Mouse (Mus musculus) liver, embryonic 12.5 days (tissue): ENCODE results near the gene Mboat7. TPM values are rescaled to one million over a fixed set of nuclear protein-coding genes. Genes with fewer than 3 reads are reported as not detected.

Experiments used
- ATAC-seq: fragments of 200-750 bp; cut with Nextera tagmentation; 2 replicates; pipeline ENCODE4 v1.8.0; 2017; ENCODE audit warnings: moderate number of reproducible peaks, mild to moderate bottlenecking, moderate library complexity
- H3K27ac ChIP-seq: fragments of 300-500 bp; sonication (generic); 2 replicates; pipeline ENCODE4 v1.5.1; 2016; ENCODE audit warnings: mild to moderate bottlenecking
- H3K27me3 ChIP-seq: fragments of 300-500 bp; sonication (generic); replicated peaks from 2 replicates; pipeline ENCODE4 v1.6.1; 2016; ENCODE audit warnings: mild to moderate bottlenecking, moderate library complexity
- H3K36me3 ChIP-seq: fragments of 300-500 bp; sonication (generic); 2 replicates; pipeline ENCODE4 v1.6.1; 2016; ENCODE audit warnings: mild to moderate bottlenecking, moderate library complexity
- H3K4me1 ChIP-seq: fragments of 300-500 bp; sonication (generic); 2 replicates; pipeline ENCODE4 v1.6.1; 2016
- H3K4me2 ChIP-seq: fragments of 300-500 bp; sonication (generic); 2 replicates; pipeline ENCODE4 v1.6.1; 2016; ENCODE audit warnings: mild to moderate bottlenecking, moderate library complexity
- H3K4me3 ChIP-seq: fragments of 300-500 bp; sonication (generic); 2 replicates; pipeline ENCODE4 v1.5.1; 2016; ENCODE audit warnings: mild to moderate bottlenecking, moderate library complexity
- H3K9ac ChIP-seq: fragments of 300-500 bp; sonication (generic); 2 replicates; pipeline ENCODE4 v1.6.1; 2016; ENCODE audit warnings: mild to moderate bottlenecking, moderate library complexity
- H3K9me3 ChIP-seq: fragments of 300-500 bp; sonication (generic); replicated peaks from 2 replicates; pipeline ENCODE4 v1.6.1; 2016; ENCODE audit warnings: mild to moderate bottlenecking, moderate library complexity
- WGBS: fragments of 180-500 bp; shearing (Covaris S2); methylation state at CpG from one replicate; pipeline ENCODE4 v1.1.7; 2016; ENCODE audit not compliant: insufficient replicate concordance; 5-methylcytosine and 5-hydroxymethylcytosine counted together
- polyA plus RNA-seq: library from polyadenylated mRNA; unstranded; fragments of >200 nt; fragmentation: Nextera tagmentation; extraction: Ambion mirVana; gene quantifications from 2 replicates; pipeline ENCODE4 v1.2.1, GENCODE M21; 2016

The Mboat7 gene
- polyA plus RNA-seq, 1 experiment from 2014 or later: 24.9 TPM

GRCm38 (mm10) chr7:3685400-3686187 lies 7.7 kb downstream of the Mboat7 start:
- H3K36me3 ChIP-seq: peaks cover 61% of the 10 kb centered on the region
- H3K4me3 ChIP-seq: no peak overlapping the region
- H3K9ac ChIP-seq: no peak overlapping the region
- WGBS: 85% methylated on average over 31 of the region's 31 CpGs
- no peak for ATAC-seq
- H3K4me2 ChIP-seq: no peak overlapping the region
- H3K4me1 ChIP-seq: no peaks in the 10 kb centered on the region
- H3K27ac ChIP-seq: no peak overlapping the region
- H3K9me3 ChIP-seq: no peaks in the 10 kb centered on the region
- no peaks in the 10 kb centered on the region for H3K27me3 ChIP-seq

- H3K9me3 ChIP-seq: no peaks in the 10 kb centered on the region
- H3K4me2 ChIP-seq: no peak overlapping the region
- H3K4me3 ChIP-seq: no peak overlapping the region
- no peak overlapping the region for H3K27ac ChIP-seq
- no peaks in the 10 kb centered on the region for H3K27me3 ChIP-seq
- 83% methylated on average over 8 of the region's 8 CpGs for WGBS
- ATAC-seq: no peak
- no peak overlapping the region for H3K9ac ChIP-seq
- no peaks in the 10 kb centered on the region for H3K4me1 ChIP-seq
- peaks cover 57% of the 10 kb centered on the region for H3K36me3 ChIP-seq
These were observed 8.6 kb downstream of the Mboat7 start for GRCm38 (mm10) chr7:3684698-3685097.

- H3K4me3 ChIP-seq: no peak overlapping the region
- no peaks in the 10 kb centered on the region for H3K27me3 ChIP-seq
- H3K27ac ChIP-seq: no peak overlapping the region
- no peak for ATAC-seq
- H3K9ac ChIP-seq: no peak overlapping the region
- H3K36me3 ChIP-seq: peaks cover 57% of the 10 kb centered on the region
- no peaks in the 10 kb centered on the region for H3K9me3 ChIP-seq
- H3K4me1 ChIP-seq: no peaks in the 10 kb centered on the region
- no peak overlapping the region for H3K4me2 ChIP-seq
- 84% methylated on average over 10 of the region's 10 CpGs for WGBS
These were observed 9.3 kb downstream of the Mboat7 start for GRCm38 (mm10) chr7:3683908-3684550.

- H3K4me2 ChIP-seq: no peak within 1 kb of the TSS
- no peaks in the 10 kb centered on the region for H3K27me3 ChIP-seq
- H3K4me1 ChIP-seq: peaks cover 8% of the 10 kb centered on the region
- no peaks in the 10 kb centered on the region for H3K9me3 ChIP-seq
- 63% methylated on average over 9 of the region's 9 CpGs for WGBS
- ATAC-seq: no peak
- H3K27ac ChIP-seq: no peak within 1 kb of the TSS
- H3K36me3 ChIP-seq: peaks cover 11% of the 10 kb centered on the region; the same call in 1 of the 2 replicates
- H3K9ac ChIP-seq: no peak within 1 kb of the TSS
- no peak within 1 kb of the TSS for H3K4me3 ChIP-seq
These were observed 16.0 kb downstream of the Mboat7 start, which contains the start of gene Tmc4 for GRCm38 (mm10) chr7:3677342-3677741. TSS of gene Tmc4 (minus strand) at chr7:3677553.

GRCm38 (mm10) chr7:3676371-3676770 lies 17.0 kb downstream of the Mboat7 start:
- Histone ChIP-seq H3K27ac (no peak overlapping the region), H3K4me2 (no peak overlapping the region)
- 81% methylated on average over 12 of the region's 12 CpGs for WGBS

GRCm38 (mm10) chr7:3675228-3675548 lies 18.1 kb downstream of the Mboat7 start:
- Histone ChIP-seq H3K4me2 (no peak overlapping the region), H3K36me3 (peaks cover 4% of the 10 kb centered on the region; the same call in 1 of the 2 replicates), H3K27ac (no peak overlapping the region), H3K27me3 (no peaks in the 10 kb centered on the region), H3K4me3 (no peak overlapping the region), H3K9ac (no peak overlapping the region; the same call in 1 of the 2 replicates), H3K9me3 (no peaks in the 10 kb centered on the region), H3K4me1 (peaks cover 8% of the 10 kb centered on the region)
- WGBS: 54% methylated on average over 3 of the region's 3 CpGs
- ATAC-seq: peak; percentile 32

More at GRCm38 (mm10) chr7:3676371-3676770, 17.0 kb downstream of the Mboat7 start:
- Histone ChIP-seq H3K9ac (no peak overlapping the region), H3K4me1 (peaks cover 8% of the 10 kb centered on the region), H3K27me3 (no peaks in the 10 kb centered on the region), H3K9me3 (no peaks in the 10 kb centered on the region), H3K4me3 (no peak overlapping the region), H3K36me3 (peaks cover 7% of the 10 kb centered on the region; the same call in 1 of the 2 replicates)
- no peak for ATAC-seq

- WGBS: 42% methylated on average over 10 of the region's 10 CpGs
These were observed 18.7 kb downstream of the Mboat7 start for GRCm38 (mm10) chr7:3674507-3675227.

GRCm38 (mm10) chr7:3666921-3667391 lies 26.4 kb downstream of the Mboat7 start:
- Histone ChIP-seq H3K9me3 (no peaks in the 10 kb centered on the region), H3K4me3 (peak overlapping the region; percentile 78), H3K27ac (peak overlapping the region; percentile 93), H3K4me1 (peaks cover 43% of the 10 kb centered on the region), H3K27me3 (no peaks in the 10 kb centered on the region), H3K9ac (peak overlapping the region; percentile 63), H3K36me3 (peaks cover 17% of the 10 kb centered on the region), H3K4me2 (peak overlapping the region; percentile 91)
- WGBS: 21% methylated on average over 14 of the region's 14 CpGs
- ATAC-seq: peak; percentile 38; the same call in 1 of the 2 replicates

More at GRCm38 (mm10) chr7:3674507-3675227, 18.7 kb downstream of the Mboat7 start:
- Histone ChIP-seq H3K36me3 (peaks cover 3% of the 10 kb centered on the region; the same call in 1 of the 2 replicates), H3K4me1 (peaks cover 8% of the 10 kb centered on the region), H3K9ac (no peak overlapping the region), H3K4me3 (no peak overlapping the region), H3K27me3 (no peaks in the 10 kb centered on the region), H3K27ac (no peak overlapping the region), H3K4me2 (no peak overlapping the region), H3K9me3 (no peaks in the 10 kb centered on the region)
- peak; percentile 83 for ATAC-seq

- H3K4me3 ChIP-seq: peak within 1 kb of the TSS; percentile 78
- WGBS: 2% methylated on average over 45 of the region's 45 CpGs
- ATAC-seq: peak; percentile 98
- peak within 1 kb of the TSS; percentile 91 for H3K4me2 ChIP-seq
- H3K36me3 ChIP-seq: peaks cover 32% of the 10 kb centered on the region
- H3K27ac ChIP-seq: peak within 1 kb of the TSS; percentile 93
- no peaks in the 10 kb centered on the region for H3K27me3 ChIP-seq
- peak within 1 kb of the TSS; percentile 84 for H3K9ac ChIP-seq
- H3K9me3 ChIP-seq: no peaks in the 10 kb centered on the region
- peaks cover 43% of the 10 kb centered on the region for H3K4me1 ChIP-seq
These were observed 27.9 kb downstream of the Mboat7 start, which contains the start of gene Leng1 for GRCm38 (mm10) chr7:3665215-3666114. TSS of gene Leng1 (minus strand) at chr7:3665840.

GRCm38 (mm10) chr7:3664524-3665214 lies 28.7 kb downstream of the Mboat7 start:
- Histone ChIP-seq H3K27ac (peak overlapping the region; percentile 93), H3K9me3 (no peaks in the 10 kb centered on the region), H3K4me3 (peak overlapping the region; percentile 78), H3K9ac (peak overlapping the region; percentile 84), H3K4me1 (peaks cover 43% of the 10 kb centered on the region), H3K36me3 (peaks cover 40% of the 10 kb centered on the region), H3K27me3 (no peaks in the 10 kb centered on the region), H3K4me2 (peak overlapping the region; percentile 91)
- WGBS: 19% methylated on average over 15 of the region's 15 CpGs
- peak; percentile 36; the same call in 1 of the 2 replicates for ATAC-seq
